Mouse (Mus musculus): ENCODE measurements around the gene Plscr3. TPM values are rescaled to one million over a fixed set of nuclear protein-coding genes. Genes with fewer than 3 reads are reported as not detected.
A peak's percentile ranks its signal among the peaks of the same experiment; 100 is the strongest.
"Not testable (repeated sequence)": the region's sequence is repeated elsewhere in the genome, so short reads cannot be mapped to it uniquely, and the experiment has no call there.

Plscr3 gene
- polyA plus RNA-seq, 1 experiment = 128 TPM

DNA sequence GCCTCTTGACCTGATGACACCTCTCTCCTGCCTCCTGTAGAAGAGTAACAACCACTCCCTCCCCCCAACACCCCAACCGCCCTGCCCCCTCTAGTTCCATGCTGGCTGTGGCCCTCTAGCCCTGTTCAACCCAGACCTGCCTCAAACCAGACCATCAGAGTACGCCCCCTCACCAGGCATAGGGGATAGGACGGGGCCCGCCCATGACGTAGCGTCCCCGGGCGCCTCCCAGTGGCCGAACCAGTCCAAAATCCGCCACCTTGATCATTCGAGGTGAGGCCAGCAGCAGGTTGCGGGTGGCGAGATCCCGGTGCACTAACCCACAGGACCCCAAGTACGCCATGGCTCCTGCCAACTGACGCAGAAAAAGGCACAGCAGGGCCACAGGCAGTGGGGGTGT is 9.2 kb downstream of the Plscr3 start:
- Histone ChIP-seq H3K4me3 (ENCODE audit: insufficient read depth, low read length) (no peak overlapping the region), H3K4me1 (ENCODE audit: control insufficient read depth, insufficient read depth, low read length) (no peaks in the 10 kb centered on the region)
- TF ChIP-seq CTCF (IDR thresholded peaks at IDR 0.05; ENCODE audit: borderline replicate concordance, insufficient read depth, low read length) (0 out of 2 replicates have a peak, but pooled peaks have one; percentile 7), POLR2A (IDR thresholded peaks at IDR 0.05; ENCODE audit: low read depth, low read length) (no peak)

DNA sequence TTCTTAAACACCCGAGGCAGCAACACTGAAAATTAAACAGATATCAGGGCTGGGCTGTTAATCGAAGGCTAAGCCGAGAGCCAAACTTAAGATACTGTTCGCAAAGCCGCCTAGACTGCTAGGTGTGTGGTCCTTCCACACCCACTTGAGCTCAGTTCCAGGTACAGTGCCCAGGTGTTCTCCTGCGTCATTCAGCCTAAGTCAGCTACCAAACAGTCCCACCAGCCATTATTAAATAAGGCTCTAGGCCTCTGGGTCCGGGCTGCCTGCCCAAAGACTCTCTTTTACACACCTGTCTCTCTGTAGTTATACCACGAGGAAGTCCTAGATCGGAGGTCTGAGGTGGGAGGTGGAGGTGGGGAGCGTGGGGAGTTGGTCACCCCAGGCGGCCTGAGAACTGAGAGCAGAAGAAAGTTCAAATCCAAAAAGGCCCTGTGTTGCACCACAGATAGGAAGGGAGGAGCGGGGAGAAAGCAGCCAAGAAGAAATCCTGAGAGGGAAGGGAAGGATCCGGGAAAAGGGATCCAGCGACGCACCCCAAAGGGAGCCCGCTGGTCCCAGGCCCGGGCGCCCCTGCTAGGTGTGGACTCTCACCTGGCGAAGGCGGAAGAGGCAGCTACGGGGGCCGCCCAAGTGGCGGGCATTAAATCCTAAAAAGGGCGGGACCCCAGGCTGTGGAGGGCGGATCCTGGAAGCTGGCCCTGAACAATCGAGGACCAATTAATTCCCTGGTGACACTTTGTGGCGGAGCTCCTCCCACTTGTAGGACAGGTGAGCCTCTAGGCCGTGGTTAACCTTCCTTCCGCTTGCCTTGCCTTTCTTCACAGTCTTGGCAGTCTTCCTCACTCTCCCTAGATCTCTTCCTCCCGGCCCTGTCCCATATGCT is 12.2 kb downstream of the Plscr3 start, which contains the start of gene Tnk1:
TSS of gene Tnk1 (minus strand) at position 618 of the 886 bp plus-strand sequence.
- Histone ChIP-seq H3K4me3 (ENCODE audit: insufficient read depth, low read length) (no peak within 1 kb of the TSS), H3K4me1 (ENCODE audit: control insufficient read depth, insufficient read depth, low read length) (no peaks in the 10 kb centered on the region), H3K27ac (ENCODE audit: insufficient read depth, low read length) (no peak within 1 kb of the TSS)
- TF ChIP-seq CTCF (IDR thresholded peaks at IDR 0.05; ENCODE audit: borderline replicate concordance, insufficient read depth, low read length) (no peak), POLR2A (IDR thresholded peaks at IDR 0.05; ENCODE audit: low read depth, low read length) (no peak)

More for the DNA sequence above, 9.2 kb downstream of the Plscr3 start:
- no peak overlapping the region for H3K27ac ChIP-seq (ENCODE audit: insufficient read depth, low read length)

DNA sequence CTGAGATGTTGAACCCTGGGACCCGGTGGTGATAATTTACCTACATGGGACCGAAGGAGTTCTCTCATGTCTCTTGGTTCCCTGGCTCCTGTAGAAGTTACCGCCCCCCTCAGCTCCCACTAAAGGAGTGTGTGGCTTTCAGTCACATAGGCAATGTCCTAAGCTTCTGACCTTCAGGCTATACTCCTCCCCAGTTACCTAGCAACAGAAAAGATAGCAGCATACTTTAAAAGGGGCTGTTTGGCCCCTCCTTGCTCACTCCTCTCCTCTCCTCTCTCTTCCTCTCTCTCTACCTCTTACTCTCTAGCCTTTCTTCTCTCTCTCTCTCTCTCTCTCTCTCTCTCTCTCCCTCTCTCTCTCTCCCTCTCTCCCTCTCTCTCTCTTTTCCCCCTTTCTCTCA is 17.6 kb downstream of the Plscr3 start:
- H3K4me3 ChIP-seq (ENCODE audit: insufficient read depth, low read length); H3K27ac ChIP-seq (ENCODE audit: insufficient read depth, low read length); H3K4me1 ChIP-seq (ENCODE audit: control insufficient read depth, insufficient read depth, low read length): not testable (repeated sequence)

DNA sequence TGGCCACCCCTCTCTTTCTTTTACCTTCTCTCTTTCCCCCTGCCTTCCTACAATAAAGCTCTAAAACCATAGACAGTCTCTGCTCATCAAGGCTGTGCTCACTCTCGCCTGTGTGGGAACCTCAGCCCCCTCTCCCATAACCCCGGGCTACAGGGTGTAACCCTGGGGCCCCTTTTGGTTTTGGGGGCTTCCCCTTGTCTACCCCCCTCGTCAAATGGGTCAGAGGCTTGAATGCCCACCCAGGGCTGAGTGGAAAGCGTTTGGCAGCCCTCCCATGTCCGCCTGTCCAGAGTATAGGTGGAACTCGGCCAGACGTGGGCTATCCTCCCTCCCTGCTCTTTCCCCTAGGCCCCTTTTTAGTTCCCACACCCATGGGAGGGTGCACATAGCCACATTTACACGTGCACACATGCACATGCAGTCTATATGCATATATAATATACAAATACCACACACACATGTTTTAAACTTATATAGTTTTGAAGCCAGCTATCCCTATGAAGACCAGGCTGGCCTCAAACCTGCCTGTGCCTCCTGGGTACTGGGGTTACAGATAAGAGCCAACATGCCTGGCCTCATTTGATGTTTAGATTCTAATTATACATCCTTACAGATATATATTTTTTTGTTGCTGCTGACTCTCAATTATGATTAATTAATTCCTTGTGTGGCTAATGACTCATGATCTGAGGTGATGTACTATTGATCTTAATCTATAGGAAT is 18.1 kb downstream of the Plscr3 start:
- no peaks in the 10 kb centered on the region for H3K4me1 ChIP-seq (ENCODE audit: control insufficient read depth, insufficient read depth, low read length)
- H3K4me3 ChIP-seq (ENCODE audit: insufficient read depth, low read length) = no peak overlapping the region
- no peak overlapping the region for H3K27ac ChIP-seq (ENCODE audit: insufficient read depth, low read length)
- no peak for TF ChIP-seq CTCF (IDR thresholded peaks at IDR 0.05; ENCODE audit: borderline replicate concordance, insufficient read depth, low read length)
- no peak for TF ChIP-seq POLR2A (IDR thresholded peaks at IDR 0.05; ENCODE audit: low read depth, low read length)

DNA sequence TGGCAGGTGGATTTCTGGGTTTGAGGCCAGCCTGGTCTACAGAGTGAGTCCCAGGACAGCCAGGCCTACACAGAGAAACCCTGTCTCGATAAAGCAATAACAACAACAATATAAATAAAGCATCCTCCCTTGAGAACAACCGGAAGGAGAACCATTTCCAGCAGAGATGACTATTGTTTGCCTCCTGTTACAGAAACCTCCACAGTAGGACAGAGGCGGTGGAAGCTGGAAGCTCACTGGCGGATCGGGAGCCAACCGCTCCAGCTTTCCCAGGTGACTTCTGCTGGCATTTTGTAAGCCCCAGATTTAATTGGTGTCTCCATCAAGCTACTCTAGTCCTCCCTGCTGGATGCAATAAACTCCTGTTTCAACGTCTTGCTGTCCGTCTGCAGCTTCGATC is 19.4 kb downstream of the Plscr3 start:
- H3K4me1 ChIP-seq (ENCODE audit: control insufficient read depth, insufficient read depth, low read length) = no peaks in the 10 kb centered on the region
- TF ChIP-seq POLR2A (IDR thresholded peaks at IDR 0.05; ENCODE audit: low read depth, low read length) (no peak), CTCF (IDR thresholded peaks at IDR 0.05; ENCODE audit: borderline replicate concordance, insufficient read depth, low read length) (no peak)
- H3K27ac ChIP-seq (ENCODE audit: insufficient read depth, low read length) = no peak overlapping the region
- no peak overlapping the region for H3K4me3 ChIP-seq (ENCODE audit: insufficient read depth, low read length)

DNA sequence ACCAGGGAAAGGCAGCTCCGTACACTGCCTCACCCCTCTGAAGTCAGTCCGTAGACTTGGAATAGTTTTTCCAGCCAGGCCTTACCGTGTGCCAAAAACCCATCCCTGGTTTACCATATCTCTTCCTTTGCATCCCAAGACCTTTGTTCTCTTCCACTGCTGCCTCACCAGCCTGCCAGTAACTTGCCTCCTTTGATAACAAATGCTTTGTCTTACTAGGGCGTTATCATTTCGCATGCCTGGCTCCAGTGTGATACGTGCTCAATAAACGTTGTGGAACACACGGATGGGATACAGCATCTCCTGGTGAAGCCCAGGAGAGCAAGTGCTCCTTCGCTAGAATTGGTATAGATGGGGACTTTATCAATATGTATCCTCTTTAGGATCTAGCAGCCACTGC is 21.2 kb downstream of the Plscr3 start:
- no peaks in the 10 kb centered on the region; the same call in 1 of the 2 replicates for H3K4me1 ChIP-seq (ENCODE audit: control insufficient read depth, insufficient read depth, low read length)
- TF ChIP-seq POLR2A (IDR thresholded peaks at IDR 0.05; ENCODE audit: low read depth, low read length) (no peak), CTCF (IDR thresholded peaks at IDR 0.05; ENCODE audit: borderline replicate concordance, insufficient read depth, low read length) (no peak)
- H3K4me3 ChIP-seq (ENCODE audit: insufficient read depth, low read length) = no peak overlapping the region
- H3K27ac ChIP-seq (ENCODE audit: insufficient read depth, low read length) = no peak overlapping the region

DNA sequence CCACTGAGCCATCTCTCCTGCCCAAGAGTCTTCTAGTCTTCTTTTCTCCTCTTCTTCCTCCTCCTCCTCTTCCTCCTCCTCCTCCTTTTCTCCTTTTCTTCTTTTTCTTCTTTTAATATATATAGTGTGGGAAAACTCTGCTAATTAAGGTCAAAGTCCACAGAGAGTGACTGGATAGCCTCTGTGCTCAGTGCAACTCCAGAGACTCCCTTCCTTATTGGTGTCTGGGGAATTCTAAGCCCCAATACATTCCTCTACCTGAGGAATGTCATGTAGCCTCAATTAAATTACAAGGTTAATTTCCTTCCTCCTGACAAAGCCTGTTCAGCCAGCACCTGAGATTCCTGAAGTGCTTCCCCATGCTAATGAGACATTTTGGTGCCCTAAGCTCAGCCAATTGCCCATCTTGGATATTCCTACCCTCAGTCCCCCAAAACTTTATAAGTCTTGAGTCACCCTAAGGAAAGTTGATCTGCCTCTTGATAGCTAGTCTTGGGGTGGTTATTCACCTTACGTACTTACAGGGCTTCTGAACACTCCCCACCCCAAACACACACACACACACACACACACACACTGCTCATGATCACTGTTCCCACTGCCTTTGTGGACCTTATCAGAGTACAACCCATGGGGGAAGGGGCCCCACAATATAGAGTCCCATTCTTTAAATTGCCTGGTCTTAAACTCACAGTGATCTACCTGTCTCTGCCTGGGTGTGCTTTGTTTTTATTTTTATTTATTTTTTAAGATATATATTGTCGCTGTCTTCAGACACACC is 24.3 kb downstream of the Plscr3 start:
- TF ChIP-seq POLR2A (IDR thresholded peaks at IDR 0.05; ENCODE audit: low read depth, low read length) = no peak
- Histone ChIP-seq H3K4me3 (ENCODE audit: insufficient read depth, low read length) (no peak overlapping the region), H3K27ac (ENCODE audit: insufficient read depth, low read length) (no peak overlapping the region), H3K4me1 (ENCODE audit: control insufficient read depth, insufficient read depth, low read length) (no peaks in the 10 kb centered on the region; the same call in 1 of the 2 replicates)

DNA sequence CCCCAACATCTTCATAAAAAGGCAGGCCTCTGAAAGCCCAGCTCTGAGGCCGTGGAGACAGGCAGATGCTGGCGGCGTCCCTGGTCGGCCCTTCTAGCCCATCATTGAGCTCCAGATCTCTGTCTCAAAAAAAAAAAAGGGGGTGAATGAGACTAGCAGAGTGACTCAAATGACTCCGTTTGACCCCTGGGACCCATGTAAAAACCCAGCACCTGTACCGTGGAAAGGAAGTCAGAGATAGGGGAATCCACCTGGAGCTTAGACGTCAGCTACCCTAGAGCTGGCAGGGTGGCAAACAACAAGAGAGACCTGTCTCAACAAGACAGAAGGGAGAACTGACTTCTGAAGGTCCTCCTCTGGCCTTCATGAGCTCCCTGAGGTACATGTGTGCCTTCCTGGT is 25.6 kb downstream of the Plscr3 start:
- H3K27ac ChIP-seq (ENCODE audit: insufficient read depth, low read length) = no peak overlapping the region
- no peaks in the 10 kb centered on the region; the same call in 1 of the 2 replicates for H3K4me1 ChIP-seq (ENCODE audit: control insufficient read depth, insufficient read depth, low read length)
- TF ChIP-seq POLR2A (IDR thresholded peaks at IDR 0.05; ENCODE audit: low read depth, low read length) (no peak), CTCF (IDR thresholded peaks at IDR 0.05; ENCODE audit: borderline replicate concordance, insufficient read depth, low read length) (no peak)
- H3K4me3 ChIP-seq (ENCODE audit: insufficient read depth, low read length) = no peak overlapping the region

DNA sequence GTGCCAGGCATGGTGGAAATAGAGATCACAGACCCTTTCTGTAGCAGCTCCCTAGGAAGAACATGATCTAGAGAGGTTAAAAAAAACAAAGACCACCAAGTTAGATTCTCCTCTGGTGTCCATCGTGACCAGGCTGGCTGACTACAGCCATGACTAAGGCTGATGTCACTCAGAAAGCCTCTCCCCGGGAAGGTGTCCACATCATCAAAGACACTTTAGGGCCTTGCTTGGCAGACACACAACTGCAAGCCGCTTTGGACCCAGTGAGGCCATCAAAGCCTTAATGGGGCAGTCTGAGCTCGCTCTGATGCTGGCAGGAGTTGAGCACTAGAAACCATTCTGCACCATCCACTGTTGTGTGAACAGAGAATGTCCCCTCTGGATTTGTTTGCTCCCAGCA is 26.3 kb downstream of the Plscr3 start:
- H3K4me1 ChIP-seq (ENCODE audit: control insufficient read depth, insufficient read depth, low read length) = no peaks in the 10 kb centered on the region; the same call in none of the 2 replicates
- H3K27ac ChIP-seq (ENCODE audit: insufficient read depth, low read length) = no peak overlapping the region
- no peak for TF ChIP-seq POLR2A (IDR thresholded peaks at IDR 0.05; ENCODE audit: low read depth, low read length)
- no peak for TF ChIP-seq CTCF (IDR thresholded peaks at IDR 0.05; ENCODE audit: borderline replicate concordance, insufficient read depth, low read length)

More for the DNA sequence above, 26.3 kb downstream of the Plscr3 start:
- no peak overlapping the region for H3K4me3 ChIP-seq (ENCODE audit: insufficient read depth, low read length)

Measured in embryonic fibroblast, embryonic 13.5 days (primary cell).